Mouse (Mus musculus) megakaryocyte, adult 5-6 weeks (primary cell): ENCODE results near the gene Pabpn1l. TPM values are rescaled to one million over a fixed set of nuclear protein-coding genes. Genes with fewer than 3 reads are reported as not detected.

Source experiments
- ATAC-seq: 2 replicates; pipeline ENCODE4 v1.8.0; 2016; ENCODE audit warnings: mild to moderate bottlenecking, inconsistent platforms; ENCODE audit not compliant: poor library complexity, severe bottlenecking
- total RNA-seq, 2 experiments: library from RNA; stranded (forward) in 1 of 2; stranded (reverse) in 1 of 2; fragments of 153-499, 151-499 nt in 1 of 2; fragments of 221-1000, 200-1000 nt in 1 of 2; gene quantifications; 2 replicates each; pipeline versions ENCODE4 v1.2.3 to v1.2.4; 2015 to 2017

The Pabpn1l gene
- 0.27 TPM in 1 of 2 replicates, not detected in the other for total RNA-seq (2015)
- not detected in 2 replicates for total RNA-seq (2017)

- ATAC-seq, result no peak
These were observed at the start of gene Pabpn1l for GRCm38 (mm10) chr8:122622727-122623126. TSS of gene Pabpn1l (minus strand) at chr8:122622739.

- ATAC-seq, result no peak
These were observed 49.4 kb upstream of the Pabpn1l start for GRCm38 (mm10) chr8:122671894-122672293.

GRCm38 (mm10) chr8:122670718-122671117, 48.2 kb upstream of the Pabpn1l start:
- no peak for ATAC-seq

- no peak for ATAC-seq
These were observed 47.5 kb upstream of the Pabpn1l start for GRCm38 (mm10) chr8:122670001-122670400.

- ATAC-seq, result no peak
These were observed 46.8 kb upstream of the Pabpn1l start for GRCm38 (mm10) chr8:122669370-122669769.

- no peak for ATAC-seq
These were observed 45.3 kb upstream of the Pabpn1l start for GRCm38 (mm10) chr8:122667854-122668253.

GRCm38 (mm10) chr8:122666827-122667226, 44.3 kb upstream of the Pabpn1l start:
- ATAC-seq, result peak; percentile 50

- ATAC-seq, result peak; percentile 39
These were observed 43.8 kb upstream of the Pabpn1l start for GRCm38 (mm10) chr8:122666338-122666764.

- ATAC-seq, result no peak
These were observed 43.3 kb upstream of the Pabpn1l start for GRCm38 (mm10) chr8:122665667-122666316.

GRCm38 (mm10) chr8:122665221-122665620, 42.7 kb upstream of the Pabpn1l start:
- peak; percentile 66 for ATAC-seq

- no peak for ATAC-seq
These were observed 41.1 kb upstream of the Pabpn1l start for GRCm38 (mm10) chr8:122663670-122664069.

GRCm38 (mm10) chr8:122663106-122663505, 40.6 kb upstream of the Pabpn1l start:
- ATAC-seq, result no peak

GRCm38 (mm10) chr8:122661894-122662293, 39.4 kb upstream of the Pabpn1l start:
- no peak for ATAC-seq

- no peak for ATAC-seq
These were observed 38.6 kb upstream of the Pabpn1l start for GRCm38 (mm10) chr8:122661138-122661537.

GRCm38 (mm10) chr8:122660022-122660421, 37.5 kb upstream of the Pabpn1l start:
- 0 out of 2 replicates have a peak, but pooled peaks have one; percentile 23 for ATAC-seq

GRCm38 (mm10) chr8:122658807-122659160, 36.2 kb upstream of the Pabpn1l start:
- no peak for ATAC-seq

GRCm38 (mm10) chr8:122658149-122658806, 35.7 kb upstream of the Pabpn1l start:
- no peak for ATAC-seq

GRCm38 (mm10) chr8:122656056-122656999, 33.8 kb upstream of the Pabpn1l start:
- ATAC-seq, result no peak

- ATAC-seq, result no peak
These were observed 32.2 kb upstream of the Pabpn1l start for GRCm38 (mm10) chr8:122654768-122655167.

GRCm38 (mm10) chr8:122652643-122653042, 30.1 kb upstream of the Pabpn1l start:
- ATAC-seq, result no peak

- ATAC-seq, result no peak
These were observed 28.9 kb upstream of the Pabpn1l start for GRCm38 (mm10) chr8:122651326-122651921.
